Mouse (Mus musculus): ENCODE measurements around the gene Zfp971. TPM values are rescaled to one million over a fixed set of nuclear protein-coding genes. Genes with fewer than 3 reads are reported as not detected.

Zfp971 gene
- polyA plus RNA-seq (2017; shearing (Covaris generic)), result 4.5 TPM

GRCm38 (mm10) chr2:178023011-178023611 is at the start of gene Zfp971:
TSS of gene Zfp971 (plus strand) at chr2:178023284.

GRCm38 (mm10) chr2:178078166-178078717 is 55.2 kb downstream of the Zfp971 start, which contains the start of gene Zfp931:
TSS of gene Zfp931 (minus strand) at chr2:178078476.

Other genes starting within 250 kb of the Zfp971 start
- 4.6 TPM for gene Gm14325, start 182.9 kb upstream of the Zfp971 start, polyA plus RNA-seq (2017; shearing (Covaris generic))
- gene Gm14327, start 126.2 kb upstream of the Zfp971 start, polyA plus RNA-seq (2017; shearing (Covaris generic)), result not detected
- gene Zfp972, start 97.7 kb upstream of the Zfp971 start, polyA plus RNA-seq (2017; shearing (Covaris generic)), result 0.87 TPM
- 3.4 TPM for gene Gm14326, start 66.0 kb upstream of the Zfp971 start, polyA plus RNA-seq (2017; shearing (Covaris generic))
- 6.6 TPM for gene Zfp931, start 55.2 kb downstream of the Zfp971 start, polyA plus RNA-seq (2017; shearing (Covaris generic))
- not detected for gene Phactr3, start 95.7 kb downstream of the Zfp971 start, polyA plus RNA-seq (2017; shearing (Covaris generic))